Mouse (Mus musculus): ENCODE measurements around the gene Banf2. TPM values are rescaled to one million over a fixed set of nuclear protein-coding genes. Genes with fewer than 3 reads are reported as not detected.

Banf2 gene
- polyA plus RNA-seq, 1 experiment from 2014 or later, result 0.55 TPM

GRCm38 (mm10) chr2:144112666-144113065 is 79.8 kb downstream of the Banf2 start:
- Histone ChIP-seq H3K9me3 (no peaks in the 10 kb centered on the region), H3K4me1 (replicated peaks) (peaks cover 6% of the 10 kb centered on the region; the same call in 1 of the 2 replicates), H3K27me3 (replicated peaks) (no peaks in the 10 kb centered on the region), H3K27ac (no peak overlapping the region), H3K4me2 (replicated peaks) (no peak overlapping the region), H3K9ac (no peak overlapping the region), H3K36me3 (no peaks in the 10 kb centered on the region), H3K4me3 (replicated peaks) (no peak overlapping the region)
- no peak for ATAC-seq
- 85% methylated on average over 5 of the region's 5 CpGs for WGBS

DNA sequence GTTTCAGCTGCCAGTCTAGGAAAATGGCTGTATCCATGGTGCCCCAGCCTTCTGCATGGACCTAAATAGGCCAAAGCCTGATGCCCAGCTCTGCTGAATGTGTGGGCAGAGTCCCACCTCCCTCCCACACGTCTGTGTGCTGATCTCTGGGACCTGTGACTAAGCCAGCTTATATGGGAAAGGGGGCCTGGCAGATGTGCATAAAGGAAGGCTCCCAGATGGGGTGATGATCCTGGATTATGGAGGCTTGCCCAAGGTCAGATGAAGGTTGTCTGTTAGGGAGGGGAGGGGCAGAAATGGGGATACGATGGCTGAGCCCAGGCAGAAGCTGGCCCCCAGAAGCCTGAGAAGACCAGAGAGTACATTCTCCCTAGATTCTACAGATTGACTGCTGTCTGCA is 85.2 kb downstream of the Banf2 start:
- Histone ChIP-seq H3K4me3 (replicated peaks) (no peak overlapping the region), H3K4me1 (replicated peaks) (no peaks in the 10 kb centered on the region), H3K9me3 (no peaks in the 10 kb centered on the region), H3K9ac (no peak overlapping the region), H3K36me3 (no peaks in the 10 kb centered on the region), H3K27me3 (replicated peaks) (no peaks in the 10 kb centered on the region), H3K27ac (no peak overlapping the region), H3K4me2 (replicated peaks) (no peak overlapping the region)
- WGBS, result 58% methylated on average over 2 of the region's 2 CpGs
- no peak for ATAC-seq

GRCm38 (mm10) chr2:144120186-144120823 is 87.4 kb downstream of the Banf2 start:
- Histone ChIP-seq H3K4me2 (replicated peaks) (no peak overlapping the region), H3K9ac (no peak overlapping the region), H3K36me3 (no peaks in the 10 kb centered on the region), H3K4me1 (replicated peaks) (no peaks in the 10 kb centered on the region), H3K4me3 (replicated peaks) (no peak overlapping the region), H3K9me3 (no peaks in the 10 kb centered on the region), H3K27me3 (replicated peaks) (no peaks in the 10 kb centered on the region), H3K27ac (no peak overlapping the region)
- 60% methylated on average over 7 of the region's 7 CpGs for WGBS
- ATAC-seq, result no peak

DNA sequence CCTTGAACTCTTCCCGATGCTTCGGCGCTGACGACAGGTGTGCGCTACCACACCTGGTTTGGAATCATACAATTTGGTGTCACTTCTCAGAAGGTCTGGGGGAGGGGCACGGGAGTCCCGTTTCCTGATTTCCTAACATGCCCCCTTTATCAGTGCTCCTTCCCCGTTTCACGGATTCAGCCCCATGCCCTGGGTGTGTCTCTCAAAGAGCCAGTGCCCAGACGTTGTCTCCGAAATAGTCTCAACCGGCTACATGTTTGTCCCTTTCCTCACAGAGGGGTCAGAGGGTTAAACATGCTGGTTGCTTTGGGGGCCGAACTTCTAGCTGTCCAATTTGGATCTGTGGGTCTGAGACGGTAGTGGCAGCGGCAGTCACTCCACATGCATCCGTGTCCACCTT is 89.2 kb downstream of the Banf2 start:
- no peaks in the 10 kb centered on the region for H3K9me3 ChIP-seq
- no peak for ATAC-seq
- H3K27ac ChIP-seq, result no peak overlapping the region
- no peaks in the 10 kb centered on the region for H3K36me3 ChIP-seq
- H3K4me1 ChIP-seq (replicated peaks), result no peaks in the 10 kb centered on the region
- H3K9ac ChIP-seq, result no peak overlapping the region
- no peaks in the 10 kb centered on the region for H3K27me3 ChIP-seq (replicated peaks)
- H3K4me3 ChIP-seq (replicated peaks), result no peak overlapping the region
- no peak overlapping the region for H3K4me2 ChIP-seq (replicated peaks)
- 91% methylated on average over 16 of the region's 16 CpGs for WGBS

Other genes with a start within 250 kb of the Banf2 start
- gene Bfsp1, start 169.9 kb upstream of the Banf2 start, polyA plus RNA-seq (2015; fragmentation: Nextera tagmentation; extraction: Ambion mirVana), result 4.2 and 4.3 TPM in 2 replicates
- 674 and 711 TPM in 2 replicates for gene Dstn, start 117.7 kb upstream of the Banf2 start, polyA plus RNA-seq (2015; fragmentation: Nextera tagmentation; extraction: Ambion mirVana)
- gene Rrbp1, start 21.8 kb upstream of the Banf2 start, polyA plus RNA-seq (2015; fragmentation: Nextera tagmentation; extraction: Ambion mirVana), result 103 and 125 TPM in 2 replicates
- gene Mgme1, start 237.6 kb downstream of the Banf2 start, polyA plus RNA-seq (2015; fragmentation: Nextera tagmentation; extraction: Ambion mirVana), result 22.7 and 23.3 TPM in 2 replicates
- 131 and 140 TPM in 2 replicates for gene Snx5, start 237.8 kb downstream of the Banf2 start, polyA plus RNA-seq (2015; fragmentation: Nextera tagmentation; extraction: Ambion mirVana)

Measured in intestine, embryonic 15.5 days (tissue).